Mouse (Mus musculus) forebrain, embryonic 15.5 days (tissue): ENCODE measurements around the gene Gnl2. TPM values are rescaled to one million over a fixed set of nuclear protein-coding genes. Genes with fewer than 3 reads are reported as not detected.

Experiments
- ATAC-seq: fragments of 200-750 bp; cut with Nextera tagmentation; replicated peaks from 2 replicates; pipeline ENCODE4 v1.8.0; 2017; ENCODE audit warnings: mild to moderate bottlenecking, moderate TSS enrichment, moderate library complexity
- H3K27ac ChIP-seq: fragments of 300-500 bp; sonication (generic); replicated peaks from 2 replicates; pipeline ENCODE4 v1.5.1; 2015; ENCODE audit warnings: mild to moderate bottlenecking, inconsistent platforms
- H3K27me3 ChIP-seq: fragments of 300-500 bp; sonication (generic); 2 replicates; pipeline ENCODE4 v1.6.1; 2015; ENCODE audit warnings: inconsistent platforms
- H3K36me3 ChIP-seq: fragments of 300-500 bp; sonication (generic); 2 replicates; pipeline ENCODE4 v1.6.1; 2015; ENCODE audit warnings: mild to moderate bottlenecking, inconsistent platforms
- H3K4me1 ChIP-seq: fragments of 300-500 bp; sonication (generic); 2 replicates; pipeline ENCODE4 v1.6.1; 2015; ENCODE audit warnings: inconsistent platforms
- H3K4me2 ChIP-seq: fragments of 300-500 bp; sonication (generic); replicated peaks from 2 replicates; pipeline ENCODE4 v1.6.1; 2015; ENCODE audit warnings: mild to moderate bottlenecking, inconsistent platforms
- H3K4me3 ChIP-seq: fragments of 300-500 bp; sonication (generic); 2 replicates; pipeline ENCODE4 v1.5.1; 2015; ENCODE audit warnings: mild to moderate bottlenecking, inconsistent platforms
- H3K9ac ChIP-seq: fragments of 300-500 bp; sonication (generic); replicated peaks from 2 replicates; pipeline ENCODE4 v1.6.1; 2015; ENCODE audit warnings: mild to moderate bottlenecking, inconsistent platforms
- H3K9me3 ChIP-seq: fragments of 300-500 bp; sonication (generic); 2 replicates; pipeline ENCODE4 v1.6.1; 2016; ENCODE audit warnings: inconsistent platforms
- WGBS: fragments of 180-500 bp; shearing (Covaris S2); methylation state at CpG from one replicate; pipeline ENCODE4 v1.1.7; 2015; ENCODE audit warnings: mixed read lengths; 5-methylcytosine and 5-hydroxymethylcytosine counted together
- polyA plus RNA-seq: library from polyadenylated mRNA; unstranded; fragments of >200 nt; fragmentation: Nextera tagmentation; extraction: Ambion mirVana; gene quantifications from 2 replicates; pipeline ENCODE4 v1.2.1, GENCODE M21; 2015

Gene Gnl2
- polyA plus RNA-seq, 1 experiment from 2014 or later, result 95.8 TPM

DNA sequence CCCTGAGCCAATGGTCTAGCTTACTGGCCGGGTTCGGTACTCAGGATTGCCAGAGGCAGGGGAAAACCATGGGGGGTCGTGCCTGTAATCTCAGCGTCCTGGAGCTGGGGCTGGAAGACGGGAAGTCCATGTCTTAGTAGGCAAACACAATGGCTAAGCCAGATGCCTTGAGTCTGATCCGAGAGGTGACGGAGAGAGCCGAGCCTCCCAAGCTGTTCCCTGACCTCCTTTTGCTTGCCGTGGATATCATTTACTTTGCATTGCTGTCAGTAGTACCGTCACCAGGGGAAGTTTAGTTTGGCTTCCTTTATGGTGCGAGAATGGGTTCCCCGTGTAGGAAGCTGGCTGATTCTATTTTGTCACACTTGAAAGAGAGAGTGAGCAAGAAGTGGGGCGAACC is 84.9 kb downstream of the Gnl2 start:
- no peak overlapping the region for H3K4me2 ChIP-seq
- H3K27me3 ChIP-seq, result no peaks in the 10 kb centered on the region
- H3K9me3 ChIP-seq, result no peaks in the 10 kb centered on the region
- H3K4me3 ChIP-seq, result no peak overlapping the region
- H3K4me1 ChIP-seq, result no peaks in the 10 kb centered on the region; the same call in 1 of the 2 replicates
- H3K36me3 ChIP-seq, result peaks cover 23% of the 10 kb centered on the region
- H3K27ac ChIP-seq, result no peak overlapping the region
- no peak for ATAC-seq
- H3K9ac ChIP-seq, result no peak overlapping the region
- WGBS, result 69% methylated on average over 13 of the region's 13 CpGs

Other genes with a start within 250 kb of the Gnl2 start
- 12.1 and 13.8 TPM in 2 replicates for gene Mtf1, start 214.5 kb upstream of the Gnl2 start, polyA plus RNA-seq
- gene Yrdc, start 165.9 kb upstream of the Gnl2 start, polyA plus RNA-seq, result 51.1 and 59.3 TPM in 2 replicates
- gene 1110065P20Rik, start 165.4 kb upstream of the Gnl2 start, polyA plus RNA-seq, result 81.3 and 86.1 TPM in 2 replicates
- gene Maneal, start 154.4 kb upstream of the Gnl2 start, polyA plus RNA-seq, result 9.3 and 10.2 TPM in 2 replicates
- gene Epha10, start 135.7 kb upstream of the Gnl2 start, polyA plus RNA-seq, result 1.3 and 1.4 TPM in 2 replicates
- gene 9930104L06Rik, start 79.5 kb upstream of the Gnl2 start, polyA plus RNA-seq, result 16.2 and 20.0 TPM in 2 replicates
- gene Cdca8, start 77.3 kb upstream of the Gnl2 start, polyA plus RNA-seq, result 81.4 and 87.0 TPM in 2 replicates
- 2.7 and 4.5 TPM in 2 replicates for gene Rspo1, start 30.2 kb upstream of the Gnl2 start, polyA plus RNA-seq
- gene Dnali1, start 49.1 kb downstream of the Gnl2 start, polyA plus RNA-seq, result 0.52 and 1.2 TPM in 2 replicates
- 31.0 and 31.1 TPM in 2 replicates for gene Snip1, start 50.1 kb downstream of the Gnl2 start, polyA plus RNA-seq
- 151 and 153 TPM in 2 replicates for gene Meaf6, start 68.5 kb downstream of the Gnl2 start, polyA plus RNA-seq
- 0.14 and 0.19 TPM in 2 replicates for gene Zc3h12a, start 111.3 kb downstream of the Gnl2 start, polyA plus RNA-seq